Mouse (Mus musculus) gastrocnemius, postnatal 10 days (tissue): Measurements from ENCODE around the gene Proz. TPM values are rescaled to one million over a fixed set of nuclear protein-coding genes. Genes with fewer than 3 reads are reported as not detected.
"Not testable (repeated sequence)": the region's sequence is repeated elsewhere in the genome, so short reads cannot be mapped to it uniquely, and the experiment has no call there.

Experiments used
- DNase-seq: peaks from one replicate; pipeline ENCODE4 v3.0.0; 2021; ENCODE audit warnings: mixed read lengths
- long read RNA-seq, 2 experiments: library from polyadenylated mRNA; stranded (forward); transcript quantifications; one replicate each; pipeline ENCODE4 v2.0.0; 2021
- total RNA-seq, 2 experiments: library from RNA; stranded (reverse); gene quantifications; 2 replicates each; pipeline ENCODE4 v1.2.3; 2021

The Proz gene
- total RNA-seq: under 1 TPM in 1 of 2 experiments, not detected in 1; 0.32 TPM
- long read RNA-seq, experiment 1: 0 reads
- long read RNA-seq, experiment 2: 0 reads

DNA sequence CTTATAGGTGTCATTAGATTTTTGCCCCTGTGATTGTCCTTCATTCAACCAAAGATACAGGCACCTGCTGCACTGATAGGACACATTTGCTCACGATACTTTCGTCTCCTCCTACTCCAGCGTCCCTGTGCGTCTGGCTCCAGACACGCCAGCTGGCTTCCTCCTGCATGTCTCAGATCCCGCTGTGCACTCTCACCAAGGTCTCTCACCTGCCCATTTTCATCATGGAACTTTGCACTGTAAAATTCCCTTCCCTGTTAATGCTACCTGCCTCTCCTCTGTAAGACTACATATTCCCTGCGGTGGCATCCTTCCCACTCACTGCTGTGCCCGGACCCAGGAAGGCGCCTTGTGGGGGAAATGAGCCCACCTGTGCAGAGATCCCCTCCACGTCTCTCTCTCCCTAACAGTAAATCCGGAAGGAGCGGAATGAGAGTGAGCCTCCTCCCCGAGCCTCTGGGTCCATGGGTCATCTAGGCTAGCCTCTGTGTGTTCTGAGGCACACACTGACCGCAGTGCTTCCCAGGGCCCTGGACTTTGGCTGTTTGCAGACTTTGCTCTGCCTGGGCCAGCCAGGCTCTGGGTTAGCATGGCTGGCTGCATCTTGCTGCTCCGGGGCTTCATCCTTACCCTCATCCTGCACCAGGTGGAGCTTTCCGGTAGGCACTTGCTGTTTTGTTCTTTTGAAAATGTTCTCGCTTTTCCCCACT, at the start of gene Proz:
Gene Proz (plus strand): TSS at position 474 of the 710 bp plus-strand sequence.
- DNase-seq: no peak

DNA sequence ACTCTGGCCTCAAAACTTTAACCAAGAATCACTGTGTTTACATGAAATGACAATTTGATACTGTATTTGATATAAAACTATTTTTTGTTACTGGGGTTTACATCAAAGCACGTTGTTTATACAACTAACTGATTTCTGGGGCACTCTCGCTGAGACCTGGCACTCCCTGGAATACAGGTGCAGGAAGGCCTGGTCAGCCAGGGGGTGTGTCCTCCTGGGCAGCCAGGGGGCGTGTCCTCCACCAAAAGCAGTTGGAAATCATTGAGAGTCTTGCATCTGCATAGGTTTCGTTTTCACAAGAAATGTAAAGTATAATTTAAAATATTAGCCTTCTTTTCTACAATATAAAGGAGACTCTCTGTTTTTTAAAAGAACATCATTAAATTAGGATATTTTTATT, 41.2 kb upstream of the Proz start:
- no peak for DNase-seq

DNA sequence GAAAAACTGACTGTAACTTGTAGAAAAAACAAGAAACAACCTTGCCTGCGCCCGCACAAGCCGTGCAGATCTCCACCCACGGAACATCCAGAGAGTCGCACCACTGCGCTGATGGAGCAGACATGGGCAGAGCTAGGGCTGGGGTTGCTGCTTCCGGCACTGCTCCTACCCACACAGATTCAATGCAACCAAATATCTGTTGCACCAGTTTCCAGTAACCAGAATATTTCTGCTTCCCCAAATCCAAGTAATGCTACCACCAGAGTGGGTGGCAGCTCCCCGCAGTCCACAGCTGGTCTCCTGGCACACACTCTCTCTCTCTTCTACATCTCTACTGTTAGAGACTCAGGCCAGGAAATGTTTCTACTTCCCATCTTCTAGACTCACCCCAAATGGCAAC, 38.9 kb upstream of the Proz start:
- DNase-seq: no peak

DNA sequence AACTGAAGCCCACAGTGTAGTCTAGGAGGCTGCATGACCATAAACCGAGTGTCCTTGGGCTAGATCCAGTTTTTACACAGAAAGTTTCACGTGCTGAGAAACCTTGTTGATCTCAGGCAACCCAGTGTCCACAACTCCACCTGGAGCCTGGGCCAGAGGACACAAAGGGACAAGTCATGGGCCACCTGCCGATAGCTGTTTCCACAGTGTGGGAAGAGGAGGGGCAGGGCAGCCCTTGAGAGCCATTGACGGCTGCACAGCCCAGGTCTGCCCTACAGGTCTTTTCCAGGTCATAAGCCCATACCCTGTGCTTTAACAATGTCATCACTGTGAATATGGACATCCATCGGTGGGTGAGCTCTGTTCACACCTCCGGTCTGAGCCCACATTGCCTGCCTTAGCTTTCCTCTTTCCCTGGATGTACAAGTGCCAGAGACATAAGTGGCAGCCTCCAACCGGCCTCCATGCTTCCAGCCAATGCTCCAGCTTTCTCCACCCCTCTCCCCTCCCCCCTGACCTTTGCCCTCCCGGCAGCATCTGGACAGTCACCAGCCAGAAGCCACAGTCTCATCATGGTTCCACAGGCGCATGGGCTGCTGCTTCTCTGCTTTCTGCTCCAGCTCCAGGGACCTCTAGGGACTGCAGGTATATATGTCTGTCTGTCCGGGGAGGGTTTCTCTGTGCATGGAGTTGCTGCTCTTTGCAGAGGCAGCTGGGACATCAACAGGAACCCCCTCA, 35.1 kb upstream of the Proz start, which contains the start of gene F7:
Gene F7 (plus strand): TSS at position 548 of the 738 bp plus-strand sequence.
- DNase-seq: no peak

DNA sequence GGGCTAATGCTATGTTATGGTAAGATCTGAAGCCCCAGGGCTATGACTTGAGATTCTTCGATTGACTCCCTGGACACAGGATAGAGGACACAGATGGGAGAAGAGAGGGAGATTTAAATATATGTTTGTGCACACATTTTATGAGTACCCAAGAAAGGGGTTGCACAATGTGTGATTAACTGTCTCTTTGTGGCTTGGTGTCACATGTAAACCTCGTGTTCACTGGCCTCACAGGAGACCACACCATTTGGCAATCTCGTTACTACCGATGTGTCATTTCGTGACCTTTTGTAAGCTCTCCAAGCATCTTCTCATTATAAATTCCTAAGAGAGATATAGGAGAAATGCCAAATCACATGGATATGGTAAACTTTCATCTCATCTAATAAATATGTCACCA, 33.1 kb upstream of the Proz start:
- DNase-seq: no peak

DNA sequence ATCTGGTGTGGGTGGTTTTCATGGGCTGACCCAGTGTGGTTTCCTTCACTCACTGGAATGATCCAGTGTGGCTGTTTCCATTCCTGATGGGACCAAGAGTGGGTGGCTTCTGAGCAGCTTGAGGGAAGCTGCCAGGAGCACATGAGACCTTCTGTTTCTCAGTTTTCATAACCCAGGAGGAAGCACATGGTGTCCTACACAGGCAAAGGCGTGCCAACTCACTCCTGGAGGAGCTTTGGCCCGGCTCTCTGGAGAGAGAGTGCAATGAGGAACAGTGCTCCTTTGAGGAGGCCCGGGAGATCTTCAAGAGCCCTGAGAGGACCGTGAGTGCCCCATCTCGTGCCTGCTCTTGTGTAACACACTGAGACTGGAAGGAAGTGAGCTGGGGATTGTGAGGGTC, 32.2 kb upstream of the Proz start:
- DNase-seq: no peak

DNA sequence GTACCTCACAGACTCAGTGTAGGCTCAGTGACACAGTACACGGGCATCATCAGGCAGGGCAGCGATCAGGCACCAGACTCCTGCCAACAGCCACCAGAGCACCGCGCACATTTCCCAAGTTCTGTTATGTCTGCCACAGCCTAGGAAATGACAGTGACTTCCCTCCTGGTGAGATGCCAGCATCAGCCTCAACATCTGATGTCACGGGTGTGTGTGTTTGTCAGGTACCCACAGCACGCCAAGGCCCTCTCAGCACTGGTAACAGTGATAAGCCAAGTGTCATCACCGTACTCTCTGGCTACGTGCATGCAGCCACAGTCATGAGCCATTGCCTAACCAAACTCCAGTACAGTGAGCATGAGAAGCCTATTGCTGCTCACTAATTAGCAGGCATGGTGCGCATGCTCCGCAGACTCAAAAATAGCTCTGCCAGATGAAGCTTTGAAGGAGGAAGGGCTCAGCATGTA, 24.3 kb upstream of the Proz start:
- no peak for DNase-seq

DNA sequence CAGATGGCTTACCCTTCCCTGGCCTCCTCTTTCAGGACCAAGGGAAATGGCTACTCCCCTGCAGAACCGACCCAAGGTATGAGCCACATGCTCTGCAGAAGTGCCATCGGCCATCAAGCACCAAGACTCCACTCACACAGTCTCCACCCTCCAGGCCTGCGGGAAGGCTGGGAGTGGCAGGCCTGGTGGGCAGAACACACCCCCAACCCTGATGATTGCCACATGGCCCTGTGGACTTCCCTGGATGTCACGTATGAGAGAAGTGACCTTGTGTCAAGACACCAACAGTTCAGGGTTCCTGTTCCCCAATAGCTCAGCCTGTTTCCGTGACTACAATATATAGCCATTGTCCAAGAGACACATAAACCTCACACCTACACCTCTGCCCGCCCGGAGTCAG, 23.7 kb upstream of the Proz start, which contains the start of gene F10:
Gene F10 (plus strand): TSS at position 294 of the 400 bp plus-strand sequence.
- no peak for DNase-seq

DNA sequence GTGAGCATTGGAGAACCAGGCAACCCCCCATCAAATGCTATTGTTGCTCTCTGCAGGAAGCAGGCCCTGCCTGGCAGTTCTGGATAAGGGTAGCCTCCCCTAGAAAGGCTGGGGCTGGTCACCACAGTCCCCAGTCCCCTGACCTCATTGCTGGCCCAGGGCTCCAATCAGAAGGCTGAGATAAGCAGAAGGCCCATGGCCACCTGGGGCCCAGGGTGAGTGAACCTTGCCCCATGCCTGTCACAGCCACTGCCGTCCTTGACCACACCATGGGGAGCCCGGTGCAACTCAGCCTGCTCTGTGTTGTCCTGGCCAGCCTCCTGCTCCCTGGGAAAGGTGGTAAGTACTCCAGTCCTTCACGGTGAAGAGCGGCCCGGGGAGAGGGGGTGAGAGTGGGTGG, 23.1 kb upstream of the Proz start:
- no peak for DNase-seq

DNA sequence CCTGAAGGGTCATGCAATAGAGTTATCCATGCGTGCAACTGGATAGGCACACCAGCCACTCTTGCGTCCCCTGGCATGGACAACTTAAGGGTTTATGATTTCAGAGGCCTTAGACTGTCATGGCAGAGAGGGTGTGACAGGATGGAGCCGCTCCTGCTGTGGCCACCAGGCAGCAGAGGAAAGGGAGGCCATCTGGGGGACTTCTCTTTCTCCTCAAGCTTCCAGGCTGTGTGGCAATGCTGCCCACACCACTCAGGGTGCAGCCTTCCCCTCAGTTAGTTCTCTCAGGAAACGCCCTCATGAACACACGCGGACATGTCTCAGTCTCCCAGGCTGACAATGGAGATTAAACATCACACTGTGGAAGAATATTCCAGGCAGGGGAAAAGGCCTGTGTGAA, 21.7 kb upstream of the Proz start:
- DNase-seq: no peak

DNA sequence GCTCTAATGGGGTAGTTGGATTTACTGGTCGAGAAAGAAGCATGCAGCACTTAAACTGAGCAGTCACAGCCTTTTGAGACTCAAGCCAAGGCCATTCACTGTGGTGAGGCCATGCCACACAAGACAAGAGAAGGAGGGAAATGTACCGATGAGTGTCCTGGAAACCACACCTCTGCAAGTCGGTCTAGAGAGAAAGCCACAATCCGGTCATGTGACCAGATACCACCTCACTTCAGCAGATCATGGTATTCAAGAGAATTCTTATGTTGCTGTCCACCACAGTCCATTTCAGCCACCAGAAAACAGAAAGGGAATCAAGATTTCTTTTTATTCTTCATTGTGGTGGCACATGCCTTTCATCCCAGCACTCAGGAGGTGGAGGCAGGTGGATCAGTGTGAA, 19.3 kb upstream of the Proz start:
- no peak for DNase-seq

DNA sequence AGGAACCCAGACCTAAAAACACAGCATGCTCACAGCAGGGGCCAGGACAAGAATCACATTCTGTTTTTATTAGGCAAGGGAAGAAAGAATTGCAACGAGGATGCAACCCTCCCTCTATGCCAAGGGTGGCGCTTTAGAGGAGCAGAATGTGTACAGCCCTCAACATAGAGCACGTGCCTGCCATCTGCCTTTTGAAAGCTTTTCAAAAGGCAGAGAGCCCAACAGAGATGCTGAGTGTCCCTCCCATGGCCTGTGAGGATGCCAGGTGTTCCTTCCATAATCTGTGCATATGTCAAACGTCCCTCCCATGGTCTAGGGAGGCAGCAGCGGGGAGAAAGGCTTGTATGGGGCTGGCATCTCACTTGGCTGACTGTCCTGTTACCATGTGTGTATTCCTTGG, 13.1 kb upstream of the Proz start:
- DNase-seq: no peak

DNA sequence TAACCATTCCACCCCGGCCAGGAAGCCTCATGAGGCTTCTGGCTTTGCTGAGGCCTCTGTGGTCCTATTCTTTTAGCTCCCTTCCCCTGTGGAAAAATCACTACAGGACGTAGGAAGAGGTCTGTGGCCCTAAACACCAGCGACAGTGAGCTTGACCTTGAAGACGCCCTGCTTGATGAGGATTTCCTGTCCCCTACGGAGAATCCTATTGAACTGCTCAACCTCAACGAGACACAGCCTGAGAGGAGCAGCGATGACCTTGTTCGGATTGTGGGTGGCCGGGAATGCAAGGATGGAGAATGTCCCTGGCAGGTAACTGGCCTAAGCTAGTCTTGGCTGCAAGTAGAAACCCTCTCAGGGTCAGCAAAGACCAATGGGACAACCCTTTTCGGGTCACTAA, 10.2 kb upstream of the Proz start:
- no peak for DNase-seq

DNA sequence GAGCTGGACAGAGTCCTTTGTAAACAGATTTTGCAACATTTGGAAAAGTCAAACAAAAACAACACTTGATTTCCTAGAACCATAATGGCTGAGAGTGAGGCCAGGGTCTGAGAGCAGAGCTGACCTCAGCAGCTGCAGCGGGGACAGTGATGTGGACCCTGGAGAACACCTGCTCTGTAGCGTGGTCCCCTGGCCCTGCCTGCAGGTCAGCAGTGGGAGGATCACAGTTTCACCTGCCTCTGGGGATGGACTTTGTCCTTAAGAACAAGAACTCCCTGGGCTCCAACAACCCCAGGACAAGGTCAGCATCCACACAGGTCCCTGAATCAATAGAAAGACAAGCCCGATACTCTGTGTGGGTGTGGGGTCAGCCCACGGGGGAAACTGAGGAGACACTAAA, 3.4 kb upstream of the Proz start:
- no peak for DNase-seq

DNA sequence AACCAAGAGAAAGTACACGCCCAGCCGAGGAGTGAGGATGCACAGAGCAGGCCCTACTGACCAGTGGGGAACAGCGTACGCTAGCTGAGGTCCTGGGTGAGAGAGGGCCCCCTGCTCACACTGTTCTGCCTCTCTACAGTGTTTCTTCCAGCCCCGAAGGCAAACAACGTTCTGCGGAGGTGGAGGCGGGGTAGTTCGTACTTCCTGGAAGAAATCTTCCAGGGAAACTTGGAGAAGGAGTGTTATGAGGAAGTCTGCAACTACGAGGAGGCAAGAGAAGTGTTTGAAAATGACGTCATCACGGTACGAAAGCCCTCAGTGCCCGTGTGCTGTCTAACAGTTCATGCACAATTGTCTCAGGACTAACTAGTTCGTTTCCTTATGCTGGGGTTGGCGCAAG, 2.4 kb downstream of the Proz start:
- DNase-seq: no peak

DNA sequence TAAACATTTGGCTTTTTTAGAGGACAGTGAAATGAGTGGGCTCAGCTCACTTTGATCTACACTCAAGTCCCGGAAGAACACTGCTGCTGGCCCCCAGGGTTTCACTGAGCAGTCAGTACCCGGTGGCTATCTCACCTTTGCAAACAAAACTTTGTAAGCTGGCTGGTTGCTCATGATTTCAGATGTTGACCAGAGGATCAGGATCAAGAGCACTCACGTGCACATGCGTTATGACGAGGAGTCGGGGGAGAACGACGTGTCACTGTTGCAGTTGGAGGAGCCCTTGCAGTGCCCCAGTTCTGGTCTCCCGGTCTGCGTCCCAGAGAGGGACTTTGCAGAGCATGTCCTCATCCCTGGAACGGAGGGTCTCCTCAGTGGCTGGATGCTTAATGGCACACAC, 12.5 kb downstream of the Proz start:
- DNase-seq: no peak

DNA sequence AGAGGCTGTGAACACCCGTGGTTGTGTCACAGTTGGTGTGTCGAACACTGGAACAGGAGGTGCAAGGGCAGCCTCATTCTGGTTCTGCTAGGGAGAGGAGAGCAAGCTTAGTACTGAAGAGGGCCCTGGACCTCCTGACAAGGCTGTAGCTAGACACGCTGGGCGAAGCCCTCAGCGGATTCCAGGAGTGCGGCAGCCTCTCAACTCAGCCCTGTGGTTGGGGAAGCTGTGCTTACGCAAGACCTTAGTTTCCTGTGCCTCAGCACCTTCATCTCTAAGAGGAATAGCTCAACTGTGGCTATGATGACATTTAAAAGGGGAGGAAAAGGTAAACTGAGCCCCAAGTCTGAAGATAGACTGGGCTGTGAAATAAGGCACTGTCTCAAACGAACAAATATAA, 14.3 kb downstream of the Proz start:
- DNase-seq: no peak

DNA sequence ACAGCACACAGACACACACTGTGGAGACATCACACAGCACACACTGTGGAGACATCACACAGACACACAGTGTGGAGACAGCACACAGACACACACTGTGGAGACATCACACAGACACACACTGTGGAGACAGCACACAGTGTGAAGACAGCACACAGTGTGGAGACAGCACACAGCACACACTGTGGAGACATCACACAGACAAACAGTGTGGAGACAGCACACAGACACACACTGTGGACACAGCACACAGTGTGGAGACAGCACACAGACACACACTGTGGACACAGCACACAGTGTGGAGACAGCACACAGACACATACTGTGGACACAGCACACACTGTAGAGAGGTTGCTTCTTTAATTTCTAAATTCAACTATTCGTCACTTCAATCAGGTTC, 14.9 kb downstream of the Proz start:
- not testable (repeated sequence) for DNase-seq

DNA sequence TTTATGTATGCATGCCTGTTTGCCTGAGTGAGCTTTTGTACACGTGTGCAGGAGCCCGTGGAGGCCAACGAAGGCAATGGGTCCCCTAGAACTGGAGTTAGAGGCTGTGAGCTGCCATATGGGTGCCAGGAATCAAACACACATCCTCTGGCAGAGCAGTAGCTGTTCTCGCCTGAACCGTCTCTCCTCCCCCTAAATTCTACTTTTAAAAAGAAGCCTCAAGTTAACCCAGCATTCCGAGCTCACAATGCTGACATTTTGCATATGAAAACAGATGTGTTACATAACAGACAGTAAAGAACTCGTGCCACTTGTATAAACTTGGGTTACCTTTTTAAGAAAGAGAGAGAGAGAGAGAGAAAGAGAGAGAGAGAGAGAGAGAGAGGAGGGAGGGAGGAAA, 16.8 kb downstream of the Proz start:
- no peak for DNase-seq

DNA sequence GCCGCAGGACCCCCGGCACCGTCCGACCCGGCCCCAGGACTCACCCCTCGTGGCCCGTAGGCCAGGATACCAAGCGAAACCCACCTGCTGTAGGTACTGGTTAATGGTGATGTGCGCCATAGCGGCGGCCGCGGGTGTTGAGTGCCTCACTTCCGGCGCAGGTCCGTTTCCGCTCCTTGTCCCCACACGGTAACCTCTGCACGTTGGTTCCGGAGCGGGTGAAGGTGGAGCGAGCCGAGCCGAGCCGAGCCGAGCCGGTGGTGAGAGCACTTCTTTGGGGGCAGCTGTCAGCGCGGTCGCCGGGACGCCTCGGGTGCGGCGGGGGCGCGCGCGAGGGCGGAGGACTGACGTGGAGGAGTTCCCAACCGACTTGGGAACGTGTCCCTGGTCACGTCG, 44.0 kb downstream of the Proz start:
- DNase-seq: peak; percentile 91

DNA sequence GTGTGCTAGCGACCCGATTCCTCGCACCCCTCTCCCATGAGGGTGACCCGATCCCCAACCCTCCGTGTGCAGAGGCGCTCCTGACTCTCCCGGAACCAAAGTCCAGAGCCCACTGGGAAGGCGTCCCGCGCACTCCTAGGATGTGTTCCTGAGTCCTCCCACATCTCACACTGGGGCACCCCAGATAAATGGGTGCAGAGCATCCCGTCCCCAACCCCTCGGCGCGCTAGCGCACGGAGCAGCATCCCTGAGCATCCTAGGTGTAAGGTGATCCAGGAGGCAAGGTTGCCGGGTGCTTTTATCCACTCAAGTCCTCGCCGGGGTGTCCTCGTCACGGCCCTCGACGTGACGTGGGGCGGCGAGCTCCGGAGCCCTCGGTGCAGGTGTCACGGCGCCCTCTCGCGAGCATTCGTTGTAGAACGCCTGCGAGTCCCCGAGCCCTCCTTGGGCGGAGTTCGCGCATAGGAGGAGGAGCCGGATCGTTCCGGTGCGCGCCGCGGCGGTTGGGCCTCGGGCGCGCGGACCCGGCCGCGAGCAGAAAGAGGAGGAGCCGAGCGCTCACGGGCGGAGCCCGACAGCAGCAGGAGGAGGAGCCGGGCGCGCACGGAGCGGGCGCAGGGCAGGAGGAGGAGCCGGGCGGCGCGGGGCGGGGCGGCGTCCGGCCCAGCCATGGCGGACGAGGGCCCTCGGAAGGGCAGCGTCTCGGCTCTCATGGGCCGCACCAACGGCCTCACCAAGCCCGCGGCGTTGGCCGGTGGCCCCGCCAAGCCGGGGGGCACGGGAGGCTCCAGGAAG, 44.6 kb downstream of the Proz start, which contains the start of the genes Pcid2 and Cul4a:
Gene Pcid2 (minus strand): TSS at position 373 of the 795 bp plus-strand sequence.
Gene Cul4a (plus strand): TSS at position 535 of the 795 bp plus-strand sequence.
- DNase-seq: peak; percentile 97

DNA sequence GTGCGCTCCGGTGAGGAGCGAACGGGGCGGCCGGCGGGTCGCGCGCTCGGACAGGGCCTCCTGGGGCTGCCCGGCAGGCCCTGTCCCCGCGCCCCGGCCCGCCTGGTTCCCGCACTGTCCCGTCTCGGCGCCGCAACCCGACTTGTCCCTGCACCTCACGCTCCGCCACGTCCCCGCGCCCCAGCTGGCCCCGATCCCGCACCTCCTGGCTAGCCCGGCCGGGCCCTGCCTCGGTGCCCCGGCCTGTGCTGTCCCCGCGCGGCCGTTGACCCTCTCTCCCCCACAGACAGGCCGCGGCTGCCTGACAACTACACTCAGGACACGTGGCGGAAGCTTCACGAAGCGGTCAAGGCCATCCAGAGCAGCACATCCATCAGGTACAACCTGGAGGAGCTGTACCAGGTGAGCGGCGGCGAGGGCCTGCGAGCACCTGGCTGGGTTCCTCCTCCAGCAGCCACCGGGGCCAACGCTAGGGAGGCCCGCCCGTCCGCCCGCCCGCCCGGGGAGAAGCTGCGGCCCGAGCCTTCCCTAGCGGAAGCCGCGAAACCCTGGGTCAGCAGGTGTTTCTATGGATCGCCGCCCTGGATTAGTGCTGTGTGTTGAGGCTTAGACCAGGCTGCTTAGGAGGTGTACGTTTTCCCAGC, 45.3 kb downstream of the Proz start:
- peak; percentile 70 for DNase-seq
